Mouse (Mus musculus): Measurements from ENCODE around the gene Fam149b.

DNA sequence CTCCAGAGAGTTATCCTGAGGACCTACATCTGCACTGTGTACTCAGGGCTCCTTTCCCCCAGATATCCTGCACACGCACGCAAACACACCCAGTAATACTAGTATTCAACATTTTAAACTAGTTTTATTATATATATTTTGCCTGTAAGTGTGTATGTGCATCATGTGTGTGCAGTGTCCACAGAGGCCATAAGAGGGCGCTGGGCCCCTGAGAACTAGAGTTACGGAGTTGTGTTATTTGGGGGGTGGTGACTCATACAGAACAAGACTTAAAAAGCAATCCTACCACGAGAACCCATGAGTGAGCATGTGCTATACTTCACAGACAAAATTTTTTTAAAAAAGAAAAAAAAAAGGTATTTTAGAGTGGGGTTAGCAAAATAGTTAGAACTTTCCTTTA, 8.5 kb upstream of the Fam149b start:
- TF ChIP-seq CTCF (IDR thresholded peaks at IDR 0.05; ENCODE audit: control insufficient read depth, insufficient read depth, insufficient read length) (no peak), FOSL1 (IDR thresholded peaks at IDR 0.05; ENCODE audit: insufficient read depth, low read length, poor library complexity, severe bottlenecking) (no peak), USF1 (IDR thresholded peaks at IDR 0.05; ENCODE audit: low read depth) (no peak), MYOG (IDR thresholded peaks at IDR 0.05; ENCODE audit: control insufficient read depth, extremely low read depth, insufficient read length) (no peak), MAX (IDR thresholded peaks at IDR 0.05) (no peak)
